Mouse (Mus musculus) kidney, embryonic 16.5 days (tissue): ENCODE results near the gene H6pd. TPM values are rescaled to one million over a fixed set of nuclear protein-coding genes. Genes with fewer than 3 reads are reported as not detected.

Experiments
- ATAC-seq: fragments of 200-750 bp; cut with Nextera tagmentation; 2 replicates; pipeline ENCODE4 v1.8.0; 2017; ENCODE audit warnings: moderate TSS enrichment; ENCODE audit not compliant: low FRiP score, low TSS enrichment
- H3K27ac ChIP-seq: fragments of 300-500 bp; sonication (generic); 2 replicates; pipeline ENCODE4 v1.5.1; 2014; ENCODE audit warnings: low read length
- H3K27me3 ChIP-seq: fragments of 300-500 bp; sonication (generic); 2 replicates; pipeline ENCODE4 v1.6.1; 2014; ENCODE audit warnings: low read length, control low read depth, mixed read lengths; ENCODE audit not compliant: insufficient read depth
- H3K36me3 ChIP-seq: fragments of 300-500 bp; sonication (generic); 2 replicates; pipeline ENCODE4 v1.6.1; 2014; ENCODE audit warnings: low read length, control low read depth, mixed read lengths; ENCODE audit not compliant: insufficient read depth
- H3K4me1 ChIP-seq: fragments of 300-500 bp; sonication (generic); 2 replicates; pipeline ENCODE4 v1.6.1; 2014; ENCODE audit warnings: low read length, control low read depth, mixed read lengths; ENCODE audit not compliant: insufficient read depth
- H3K4me2 ChIP-seq: fragments of 300-500 bp; sonication (generic); replicated peaks from 2 replicates; pipeline ENCODE4 v1.6.1; 2014; ENCODE audit warnings: low read depth, low read length
- H3K4me3 ChIP-seq: fragments of 300-500 bp; sonication (generic); 2 replicates; pipeline ENCODE4 v1.5.1; 2014; ENCODE audit warnings: mild to moderate bottlenecking, low read length
- H3K9ac ChIP-seq: fragments of 300-500 bp; sonication (generic); replicated peaks from 2 replicates; pipeline ENCODE4 v1.6.1; 2014; ENCODE audit warnings: low read length
- H3K9me3 ChIP-seq: fragments of 300-500 bp; sonication (generic); 2 replicates; pipeline ENCODE4 v1.6.1; 2016; ENCODE audit warnings: low read length, control low read depth
- WGBS: fragments of 180-500 bp; shearing (Covaris S2); extraction: QIAGEN DNeasy Blood & Tissue Kit; methylation state at CpG from one replicate; pipeline ENCODE4 v1.1.7; 2014; 5-methylcytosine and 5-hydroxymethylcytosine counted together
- polyA plus RNA-seq: library from polyadenylated mRNA; unstranded; fragments of >200 nt; fragmentation: Nextera tagmentation; extraction: Ambion mirVana; gene quantifications from 2 replicates; pipeline ENCODE4 v1.2.1, GENCODE M21; 2015

H6pd gene
- polyA plus RNA-seq, 1 experiment from 2014 or later: 22.8 TPM

GRCm38 (mm10) chr4:149930755-149931154 lies 78.1 kb downstream of the H6pd start:
- Histone ChIP-seq H3K9ac (no peak overlapping the region), H3K9me3 (peaks cover 10% of the 10 kb centered on the region; the same call in 1 of the 2 replicates), H3K4me3 (no peak overlapping the region), H3K4me1 (no peaks in the 10 kb centered on the region), H3K27ac (no peak overlapping the region), H3K4me2 (no peak overlapping the region), H3K36me3 (no peaks in the 10 kb centered on the region), H3K27me3 (no peaks in the 10 kb centered on the region)
- whole genome bisulfite sequencing: 55% methylated on average over 3 of the region's 3 CpGs
- ATAC-seq: no peak

Other genes with a start within 250 kb of the H6pd start
- gene Slc25a33, start 234.7 kb downstream of the H6pd start, polyA plus RNA-seq: 13.9 and 14.2 TPM in 2 replicates
- 10.9 and 14.2 TPM in 2 replicates for gene Spsb1, start 54.0 kb downstream of the H6pd start, polyA plus RNA-seq
- gene Gpr157, start 78.3 kb upstream of the H6pd start, polyA plus RNA-seq: 0.40 and 0.51 TPM in 2 replicates
- gene Slc2a5, start 110.3 kb upstream of the H6pd start, polyA plus RNA-seq: 2.2 and 2.5 TPM in 2 replicates
- gene Slc2a7, start 139.9 kb upstream of the H6pd start, polyA plus RNA-seq: not detected in 2 replicates
- 0.29 TPM in 1 of 2 replicates, not detected in the other for gene Car6, start 192.3 kb upstream of the H6pd start, polyA plus RNA-seq
- gene Eno1, start 227.7 kb upstream of the H6pd start, polyA plus RNA-seq: 1,990 and 2,045 TPM in 2 replicates